In the genomic region with DNA sequence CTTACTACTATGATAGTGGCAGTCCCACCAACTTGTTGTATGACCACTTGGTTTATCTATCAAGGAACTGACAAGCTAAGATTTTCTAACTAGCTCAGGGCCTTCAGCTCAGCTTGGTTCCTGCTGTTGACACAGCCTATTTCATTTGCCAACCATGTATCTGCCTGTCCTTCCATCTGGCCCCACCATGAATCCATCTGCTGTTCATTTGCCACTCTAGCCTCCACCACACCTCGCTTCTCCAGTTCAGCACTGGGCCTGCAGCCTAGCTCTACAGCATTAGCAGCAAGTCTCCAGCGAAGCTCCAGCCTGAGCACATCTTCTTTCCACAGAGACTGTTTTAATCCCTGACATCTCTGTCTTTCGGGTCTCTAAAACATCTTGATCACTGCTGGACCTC, we compare ENCODE assay signal across 17 mouse cellular contexts. TPM values are rescaled to one million over a fixed set of nuclear protein-coding genes. Genes with fewer than 3 reads are reported as not detected.
DNase-seq lines count a peak whose midpoint lies in the region; ATAC-seq lines count a peak whose summit lies in the region.
"Had no signal": no experiment of that assay in that cellular context is flagged by ENCODE, and none has a peak within 500 bp of the region (broad histone marks: within the 10 kb centered on the region; RNA-seq: fewer than 3 reads in every experiment).

No protein-coding gene starts in this region.

- peak; percentile 2 for DNase-seq in adrenal gland, postnatal 25 days
- no peak for DNase-seq in adrenal gland, postnatal 4 days (ENCODE audit: low spot score in 2 of 2)
- peak; percentile 76 for DNase-seq in cerebellum, adult 8-10 months
- DNase-seq in cerebellum, postnatal 36 days, result peak; percentile 69 to 72
- DNase-seq in layer of hippocampus, postnatal 14 days (ENCODE audit: low spot score in 2 of 2), result peak; percentile 13 to 67
- DNase-seq in embryo, embryonic 10.5 days (ENCODE audit: low spot score), result no peak
- DNase-seq in kidney, postnatal 36 days, result no peak
- DNase-seq: adrenal gland, postnatal 10 days; gastrocnemius, postnatal 10 days; heart, postnatal 4 days; kidney, adult 9 months; kidney, postnatal 14 days; liver had no signal

- ATAC-seq in activated CD4-positive, CD25-positive, alpha-beta regulatory T cell, adult 4 months, result no peak
- ATAC-seq: forebrain, embryonic 15.5 days; hindbrain, embryonic 16.5 days; intestine, embryonic 16.5 days had no signal

RNA-seq across cellular contexts. Expression of gene Immp2l, which starts 51.0 kb away (rescaled TPM):
- 14.1 and 14.4 TPM in 2 replicates for total RNA-seq in adrenal gland, postnatal 25 days (2021)
- 1 to 10 TPM; 8.6 to 9.8 TPM for total RNA-seq in adrenal gland, postnatal 4 days (2021)
- 1 to 10 TPM; 3.7 to 6.4 TPM for total RNA-seq in layer of hippocampus, postnatal 14 days (2021)
- 10 to 100 TPM; 13.8 to 18.7 TPM for polyA plus RNA-seq in activated CD4-positive, CD25-positive, alpha-beta regulatory T cell, adult 4 months (2017; shearing (Covaris generic))

Comparison
In these comparisons a context has a peak if more than half of its experiments do, and no peak if none do; other contexts are left out.
1. DNase-seq: peak in adrenal gland, postnatal 25 days (single experiment), cerebellum, adult 8-10 months (single experiment), cerebellum, postnatal 36 days (2 of 2) and layer of hippocampus, postnatal 14 days (2 of 2); none in adrenal gland, postnatal 4 days (0 of 2), embryo, embryonic 10.5 days (single experiment) and kidney, postnatal 36 days (0 of 2).